Mouse (Mus musculus): ENCODE data around the gene Macc1.
"Not testable (repeated sequence)": the region's sequence is repeated elsewhere in the genome, so short reads cannot be mapped to it uniquely, and the experiment has no call there.

The Macc1 gene

DNA sequence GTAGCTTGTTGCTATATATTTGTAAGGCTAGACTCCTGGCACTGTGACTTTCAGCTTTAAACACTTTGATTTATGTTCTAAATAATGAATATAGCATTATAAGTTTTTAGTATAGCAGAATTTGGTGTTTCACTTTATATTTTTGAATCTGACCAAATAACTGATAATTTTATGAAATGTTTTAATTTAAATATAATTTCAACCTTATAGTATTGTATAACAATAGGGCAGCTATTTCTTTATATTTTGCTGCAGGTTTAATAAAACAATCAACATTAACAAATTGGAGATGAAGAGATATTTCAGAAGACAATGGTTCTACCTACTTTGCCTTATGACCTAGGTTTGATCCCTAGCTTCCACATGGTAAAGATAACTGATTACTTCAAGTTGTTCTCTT is at the start of gene Macc1:
TSS of gene Macc1 (plus strand) at position 301 of the 400 bp plus-strand sequence.
- DNase-seq (ENCODE audit: low spot score): no peak

DNA sequence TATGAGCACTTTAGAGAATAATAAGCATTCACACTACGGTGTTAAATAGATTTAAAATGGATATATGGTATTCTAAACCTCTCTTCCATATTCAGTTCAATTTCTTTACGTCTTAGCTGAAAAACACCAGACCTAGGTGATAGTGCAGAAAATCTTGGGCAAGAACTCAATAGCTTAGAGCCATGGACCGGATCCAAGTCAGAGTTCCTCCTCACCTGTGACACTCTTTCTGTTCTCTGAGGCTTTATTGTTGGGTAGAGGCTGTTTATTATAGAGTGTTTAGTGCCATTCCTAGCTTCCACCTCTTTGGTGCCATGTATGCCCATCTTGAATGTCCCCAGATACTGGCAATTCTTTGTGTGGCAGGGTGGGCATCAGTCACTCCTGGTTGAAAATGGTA is 49.6 kb upstream of the Macc1 start:
- DNase-seq (ENCODE audit: low spot score): no peak

DNA sequence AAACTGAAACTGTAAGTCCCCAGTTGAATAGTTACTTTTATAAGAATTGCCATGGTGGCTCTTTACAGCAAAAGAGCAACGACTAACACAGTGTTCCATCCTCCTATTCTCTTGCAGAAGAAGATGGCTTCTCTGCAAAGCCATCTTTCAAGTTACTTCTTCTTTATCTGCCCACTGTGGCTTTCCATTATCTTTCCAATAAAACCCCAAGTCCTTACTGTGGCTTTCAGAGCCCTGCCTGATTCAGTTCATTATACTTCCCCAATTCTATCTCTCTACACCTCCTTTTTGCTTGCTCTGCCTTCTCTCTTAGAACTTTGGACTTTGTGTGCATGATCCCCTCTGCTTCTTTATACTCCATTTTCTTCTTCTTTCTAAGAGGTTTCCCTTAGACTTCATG is 45.3 kb upstream of the Macc1 start:
- no peak for DNase-seq (ENCODE audit: low spot score)

DNA sequence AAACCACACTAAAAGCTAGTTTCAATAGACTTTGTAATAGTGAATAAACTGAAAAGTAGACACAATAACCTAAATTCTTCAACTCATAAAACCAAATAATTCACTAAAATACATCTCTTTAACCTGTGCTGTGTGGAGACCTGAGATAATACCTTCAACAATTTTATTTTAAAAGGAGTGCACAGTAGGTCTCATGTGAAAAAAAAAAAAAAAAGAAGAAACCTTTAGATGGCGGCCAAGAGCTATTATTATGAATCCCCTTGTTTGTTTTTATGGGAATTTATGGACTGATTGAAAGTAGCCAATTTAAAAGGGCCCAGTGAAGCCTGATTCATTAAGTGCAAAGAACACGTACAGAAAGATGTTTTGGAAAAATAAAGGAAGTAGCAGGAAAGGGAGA is 44.0 kb upstream of the Macc1 start:
- DNase-seq (ENCODE audit: low spot score): no peak

DNA sequence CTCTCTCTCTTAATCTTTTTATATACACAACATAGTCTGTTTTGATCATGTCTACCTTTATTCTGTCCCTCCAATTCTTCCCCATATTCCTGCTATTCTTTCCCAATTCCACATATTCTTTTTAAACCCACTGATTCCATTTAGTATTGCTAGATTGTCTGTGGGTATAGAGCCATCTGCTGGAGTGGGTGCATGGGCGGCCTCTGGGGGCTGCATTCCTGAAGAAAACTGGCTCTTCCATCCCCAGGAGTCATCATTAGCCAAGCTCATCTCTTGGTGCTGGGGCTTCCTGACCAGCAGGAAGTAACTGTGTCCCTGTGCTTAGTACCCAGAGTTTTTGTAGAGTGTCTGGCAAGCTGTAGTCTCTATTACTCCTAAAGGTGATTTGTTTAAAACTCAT is 42.1 kb upstream of the Macc1 start:
- no peak for DNase-seq (ENCODE audit: low spot score)

DNA sequence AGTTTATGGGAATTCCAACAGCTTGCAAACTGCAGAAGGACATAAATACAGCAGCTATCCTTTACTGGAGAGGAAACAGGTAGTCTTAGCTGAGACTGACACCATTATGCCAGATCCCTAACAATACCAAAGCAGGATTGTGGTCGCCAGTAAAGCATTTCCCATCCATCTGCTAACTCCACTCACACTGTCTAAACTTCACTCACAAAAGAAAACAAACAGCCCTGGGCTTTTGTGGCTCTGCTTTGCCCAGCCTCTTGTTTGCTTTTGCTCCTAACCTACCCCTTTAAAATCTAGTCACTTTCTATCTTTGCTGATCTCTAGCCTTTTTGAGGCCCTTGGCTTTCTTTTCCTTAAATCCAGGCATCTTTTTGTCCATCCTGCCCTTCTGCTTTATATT is 40.5 kb upstream of the Macc1 start:
- DNase-seq (ENCODE audit: low spot score): no peak

DNA sequence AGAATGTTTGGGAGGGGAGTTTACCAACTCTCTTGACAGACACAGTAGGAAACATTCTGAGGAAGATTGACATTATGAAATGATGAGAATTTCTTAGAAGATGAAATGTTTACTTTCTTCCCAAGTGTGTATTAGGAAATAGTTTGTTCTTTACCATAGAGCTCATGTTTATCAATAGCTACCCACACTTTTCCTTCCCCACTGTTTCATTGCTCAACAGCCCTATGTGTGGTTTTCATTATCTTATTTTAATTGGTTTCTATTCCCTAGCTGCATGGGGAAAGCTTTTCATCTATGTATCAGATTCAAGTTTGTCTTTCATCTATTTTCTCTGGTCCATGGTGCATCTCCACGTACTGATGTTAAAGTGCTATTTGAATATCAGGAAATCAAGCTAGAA is 37.8 kb upstream of the Macc1 start:
- no peak for DNase-seq (ENCODE audit: low spot score)

DNA sequence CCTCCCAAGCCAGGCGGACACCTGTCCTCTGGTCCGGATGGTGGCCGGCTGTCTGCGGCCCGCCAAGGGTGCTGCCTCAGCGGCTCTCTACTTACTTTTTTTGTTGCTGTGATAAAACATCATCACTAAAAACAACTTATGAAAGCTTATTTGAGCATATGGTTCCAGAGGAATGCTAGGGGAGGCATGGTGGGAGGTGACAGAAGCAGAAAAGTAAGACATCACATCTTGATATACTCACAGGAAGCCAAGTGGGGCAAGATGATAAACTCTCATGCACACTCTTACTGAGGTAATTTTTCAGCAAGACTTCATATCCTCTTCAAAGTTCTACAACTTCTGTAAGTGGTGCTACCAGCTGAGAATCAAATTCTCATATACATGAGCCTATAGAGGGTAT is 22.5 kb upstream of the Macc1 start:
- DNase-seq (ENCODE audit: low spot score): no peak

DNA sequence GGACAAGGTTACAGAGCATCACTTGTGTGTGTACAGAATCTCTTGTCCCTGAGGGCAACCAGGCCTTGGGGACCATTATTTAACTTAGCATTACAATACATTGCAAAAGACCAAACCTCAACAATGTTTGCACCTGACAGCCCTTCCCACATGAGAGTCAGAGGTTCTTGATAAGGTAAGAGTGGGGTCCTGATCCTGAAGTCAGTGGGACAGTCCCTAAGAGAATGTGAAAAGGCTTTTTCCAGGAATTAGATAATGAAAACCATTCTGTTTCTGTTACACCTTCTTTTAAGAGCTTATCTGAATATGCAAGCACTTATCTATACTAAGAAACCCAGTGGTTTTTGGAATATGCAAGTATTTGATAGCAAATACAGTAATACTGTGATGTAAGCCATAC is 10.5 kb upstream of the Macc1 start:
- DNase-seq (ENCODE audit: low spot score): no peak

DNA sequence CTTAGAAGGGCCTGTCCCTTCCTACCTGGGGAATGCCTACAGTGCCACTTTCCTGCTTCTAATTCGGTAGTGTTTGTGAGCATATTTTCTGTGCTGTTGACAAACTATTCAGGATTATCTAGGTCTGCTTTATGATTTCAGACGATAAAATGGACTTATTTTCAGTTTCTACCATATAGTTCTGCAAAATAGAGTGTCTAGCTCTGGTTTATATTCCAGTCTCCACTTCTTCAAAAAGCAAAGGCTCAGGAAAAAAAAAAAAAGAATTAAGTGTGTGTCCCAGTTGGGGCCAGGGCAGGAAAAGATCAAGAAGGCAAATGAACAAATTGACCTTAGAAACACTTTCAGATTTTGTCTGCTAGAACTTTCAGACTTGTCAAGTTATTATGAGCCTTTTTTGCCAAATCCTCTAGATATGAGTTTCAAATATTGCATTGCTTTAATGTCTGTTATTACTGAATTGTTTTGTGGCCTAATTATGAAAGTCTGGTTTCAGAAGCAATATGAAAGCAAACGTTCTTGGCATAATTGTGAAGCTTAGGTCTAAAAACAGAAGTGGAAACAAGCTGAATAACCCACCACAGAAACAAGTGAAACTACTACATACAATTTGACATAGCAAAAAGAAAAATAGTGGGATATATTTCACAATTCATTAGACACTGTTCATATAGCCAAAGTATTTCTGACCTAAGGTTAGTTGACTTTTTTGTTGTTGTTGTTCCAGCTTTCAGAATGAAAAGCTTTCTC is 881 bp upstream of the Macc1 start:
- no peak for DNase-seq (ENCODE audit: low spot score)

DNA sequence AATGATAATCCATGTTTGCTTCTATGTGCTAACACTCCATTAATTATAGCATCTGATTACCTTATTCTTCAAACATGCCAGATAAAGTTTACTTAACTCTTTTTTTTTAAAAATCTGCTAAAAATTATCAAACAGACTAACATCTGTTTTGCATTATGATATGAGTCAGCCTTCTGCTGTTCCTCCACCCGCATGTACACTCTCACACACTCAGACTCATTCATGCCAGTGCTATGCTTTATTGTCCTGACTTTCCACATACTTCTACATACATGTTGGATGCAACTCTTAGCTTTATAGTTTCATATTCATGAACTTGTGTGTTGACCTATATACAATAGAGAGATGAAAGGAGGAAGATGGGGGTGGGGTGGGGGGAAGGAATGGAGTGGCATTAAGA is 4.7 kb downstream of the Macc1 start:
- no peak for DNase-seq (ENCODE audit: low spot score)

DNA sequence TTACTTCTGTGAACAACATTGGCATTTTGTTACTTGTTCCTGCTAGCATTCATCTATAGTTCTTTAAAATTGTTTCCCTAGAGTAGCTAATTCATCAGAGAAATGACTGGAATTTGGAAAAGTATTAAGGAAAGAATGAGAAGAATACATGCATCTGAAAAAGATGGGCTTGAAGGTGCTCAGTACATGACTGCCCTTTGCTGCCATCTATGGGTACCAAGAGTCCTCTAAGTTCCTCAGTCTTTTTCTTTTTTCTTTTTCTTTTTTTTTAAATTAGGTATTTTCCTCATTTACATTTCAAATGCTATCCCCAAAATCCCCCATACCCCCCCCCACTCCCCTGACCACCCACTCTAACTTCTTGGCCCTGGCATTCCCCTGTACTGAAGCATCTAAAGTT is 11.3 kb downstream of the Macc1 start:
- DNase-seq (ENCODE audit: low spot score): no peak

DNA sequence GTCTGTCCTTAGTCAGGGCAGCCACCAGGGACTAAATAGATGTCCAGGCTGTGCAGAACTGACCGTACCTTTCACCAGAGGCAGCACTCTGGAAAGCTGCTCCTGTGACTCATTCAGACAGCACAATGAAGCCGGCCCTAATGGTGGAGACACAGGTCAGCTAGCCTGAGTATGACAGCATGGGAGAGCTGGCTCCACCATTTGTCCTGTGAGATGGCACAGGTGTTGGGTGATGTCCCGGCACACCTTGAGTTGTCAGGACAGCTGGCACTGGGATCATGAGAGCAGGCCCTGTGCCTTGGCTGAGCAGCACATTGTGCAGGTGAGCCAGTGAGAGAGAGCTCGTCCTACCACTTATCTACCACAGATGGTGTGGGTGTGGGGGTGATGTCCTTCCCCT is 16.6 kb downstream of the Macc1 start:
- DNase-seq (ENCODE audit: low spot score): no peak

DNA sequence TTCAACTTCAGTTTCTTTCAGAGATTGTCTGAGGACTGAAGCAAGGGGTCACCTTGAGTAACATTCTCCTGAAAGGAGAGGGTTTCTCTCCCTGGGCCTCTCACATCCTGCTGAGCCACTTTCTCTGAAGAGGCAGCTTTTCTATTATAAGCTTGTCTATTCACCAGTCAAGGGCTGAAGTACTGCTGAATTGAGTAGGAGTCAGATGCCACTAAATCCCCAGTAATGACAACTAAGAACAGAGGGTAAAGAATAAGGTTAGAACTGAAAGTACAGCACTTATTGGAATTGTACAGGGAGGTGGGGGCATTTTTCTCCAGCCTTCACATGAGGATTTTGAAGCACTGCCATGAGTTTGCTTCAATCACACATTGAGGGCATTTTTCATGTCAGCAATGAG is 19.3 kb downstream of the Macc1 start:
- no peak for DNase-seq (ENCODE audit: low spot score)

DNA sequence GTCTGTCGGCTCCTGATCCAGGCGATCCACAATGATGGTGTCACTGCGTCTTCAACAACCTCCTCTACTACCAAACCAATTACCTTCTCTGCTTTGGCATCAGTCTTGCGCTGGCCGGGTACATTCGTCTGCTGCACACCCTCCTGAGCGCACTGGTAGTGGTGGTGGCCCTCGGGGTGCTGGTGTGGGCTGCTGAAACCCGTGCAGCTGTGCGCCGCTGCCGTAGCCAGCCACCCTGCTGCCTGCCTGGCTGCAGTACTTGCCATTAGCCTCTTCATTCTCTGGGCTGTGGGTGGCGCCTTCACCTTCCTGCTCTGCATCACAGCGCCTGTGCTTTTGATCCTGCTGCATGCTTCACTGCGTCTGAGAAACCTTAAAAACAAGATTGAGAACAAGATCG is 38.5 kb downstream of the Macc1 start:
- not testable (repeated sequence) for DNase-seq (ENCODE audit: low spot score)

DNA sequence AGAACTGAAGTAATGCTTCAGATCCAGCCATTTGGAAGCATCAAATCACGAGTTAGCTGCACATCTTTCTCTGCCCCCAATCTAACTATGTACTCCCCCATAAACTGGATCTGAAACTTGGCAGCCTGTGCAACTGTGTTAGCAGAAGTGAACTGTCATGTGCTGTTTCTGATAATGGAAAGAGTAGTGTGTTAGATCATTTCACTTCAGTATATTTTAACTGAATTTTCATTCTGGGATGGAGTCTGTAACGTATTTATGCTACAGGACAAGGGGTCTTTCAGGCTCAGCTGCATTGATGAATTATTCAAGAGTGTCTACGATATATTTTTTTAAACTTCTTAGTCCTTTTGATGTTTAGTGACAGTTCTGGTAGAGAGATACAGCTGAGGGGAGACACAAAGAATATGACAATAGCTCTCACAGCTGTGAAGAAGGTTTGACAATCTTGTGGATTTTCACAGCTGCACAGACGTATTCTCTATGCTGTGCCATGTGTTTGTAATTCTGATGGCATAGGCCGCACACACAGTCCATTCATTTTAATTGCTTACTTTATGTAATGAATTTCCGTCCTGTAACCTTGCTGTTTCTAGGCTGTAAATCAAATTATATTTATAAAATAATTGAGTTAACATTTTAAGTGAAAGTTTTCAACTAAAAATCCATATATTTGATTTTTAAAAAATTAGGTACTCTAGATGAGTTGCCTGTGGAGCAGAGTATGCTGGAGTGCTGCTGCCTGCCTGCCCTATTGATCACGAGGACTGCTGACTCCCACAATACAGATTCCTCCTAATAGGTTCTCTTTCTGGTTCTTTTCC is 43.6 kb downstream of the Macc1 start:
- DNase-seq (ENCODE audit: low spot score): no peak

DNA sequence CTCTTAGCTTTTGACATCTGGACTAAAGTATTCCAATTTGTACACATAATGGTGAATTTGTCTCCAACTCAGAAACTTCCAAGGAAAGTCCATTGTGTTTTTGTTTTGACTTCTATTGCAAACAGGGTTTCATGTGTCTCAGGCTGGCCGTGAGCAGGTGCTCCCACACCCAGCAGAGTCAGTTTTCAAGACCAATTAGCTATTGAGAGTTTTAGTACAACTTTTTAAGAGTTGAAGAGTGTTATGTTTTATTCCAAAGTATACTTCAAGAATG is 44.1 kb downstream of the Macc1 start:
- DNase-seq (ENCODE audit: low spot score): no peak

DNA sequence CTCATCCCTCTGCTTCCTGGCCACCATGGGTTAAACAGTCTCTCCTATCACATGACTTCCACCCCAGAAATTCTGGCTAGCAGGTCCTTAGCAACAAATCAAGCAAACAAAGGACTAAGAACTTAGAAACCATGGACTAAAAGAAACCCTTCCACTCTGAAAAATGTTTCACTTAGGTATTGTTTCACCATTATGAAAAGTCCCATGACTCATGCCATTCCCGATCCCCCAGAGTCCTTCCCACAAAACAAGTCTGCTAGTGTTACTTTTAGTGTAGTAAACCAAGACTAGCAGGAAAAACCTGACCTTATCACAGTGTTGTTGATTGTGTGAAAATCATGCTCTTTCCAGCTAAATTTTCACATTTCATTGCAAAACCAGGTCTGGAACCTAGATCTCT is 51.0 kb downstream of the Macc1 start:
- DNase-seq (ENCODE audit: low spot score): no peak

DNA sequence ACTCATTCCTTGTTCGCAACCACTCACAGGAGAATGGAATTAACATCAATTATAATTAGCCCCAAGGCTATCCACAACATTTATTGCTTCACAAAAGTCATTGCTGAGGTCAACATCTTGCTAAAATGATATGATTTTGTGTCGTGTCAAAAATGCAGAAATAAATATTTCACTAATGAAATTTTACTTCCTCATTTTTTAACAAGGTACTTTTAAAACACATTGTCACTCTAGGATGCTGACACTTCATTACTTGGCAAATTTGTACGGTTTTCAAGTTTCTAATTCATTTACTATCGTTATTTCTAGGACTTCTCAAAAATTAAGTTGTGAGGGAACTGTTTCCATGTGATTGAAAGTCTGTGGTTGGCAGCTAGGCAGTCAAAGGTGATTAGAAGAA is 55.8 kb downstream of the Macc1 start:
- DNase-seq (ENCODE audit: low spot score): no peak

DNA sequence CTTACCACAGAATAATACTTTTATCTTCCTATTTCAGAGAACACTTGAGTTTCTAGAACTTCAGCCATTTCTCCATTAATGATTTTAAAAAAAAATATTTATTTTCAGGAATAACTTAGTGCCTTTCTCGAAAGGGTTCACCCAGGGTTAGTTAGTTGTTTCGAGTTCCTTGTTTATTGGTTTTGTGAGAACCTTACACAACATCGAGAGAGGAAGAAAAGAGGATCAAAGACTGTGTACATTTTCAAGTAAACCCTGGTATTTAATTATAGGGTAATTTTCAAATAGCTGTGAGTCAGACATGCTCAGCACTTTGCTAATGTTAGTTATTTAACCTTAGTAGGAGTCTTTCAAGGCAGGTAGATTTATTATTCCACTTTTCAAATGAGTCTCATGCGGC is 58.3 kb downstream of the Macc1 start:
- DNase-seq (ENCODE audit: low spot score): no peak

DNA sequence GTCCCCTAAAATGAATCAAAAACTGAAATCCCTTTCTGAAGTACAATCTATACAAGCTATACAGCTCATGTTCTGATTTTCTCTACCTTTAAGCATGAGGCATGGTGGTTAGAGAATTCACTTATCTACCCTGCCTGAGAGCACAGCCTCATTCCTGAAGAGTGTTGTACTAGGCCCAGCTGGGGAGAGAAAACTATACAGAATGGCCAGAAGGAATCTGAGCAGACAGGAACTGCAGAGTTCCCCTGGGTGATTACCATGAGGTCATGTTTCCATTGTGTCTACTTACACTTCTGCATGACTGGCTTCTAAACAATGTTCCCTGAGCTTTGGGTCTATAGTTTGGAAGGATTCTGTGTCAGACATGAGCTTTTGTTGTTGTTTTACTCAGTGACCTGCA is 62.8 kb downstream of the Macc1 start:
- no peak for DNase-seq (ENCODE audit: low spot score)

DNA sequence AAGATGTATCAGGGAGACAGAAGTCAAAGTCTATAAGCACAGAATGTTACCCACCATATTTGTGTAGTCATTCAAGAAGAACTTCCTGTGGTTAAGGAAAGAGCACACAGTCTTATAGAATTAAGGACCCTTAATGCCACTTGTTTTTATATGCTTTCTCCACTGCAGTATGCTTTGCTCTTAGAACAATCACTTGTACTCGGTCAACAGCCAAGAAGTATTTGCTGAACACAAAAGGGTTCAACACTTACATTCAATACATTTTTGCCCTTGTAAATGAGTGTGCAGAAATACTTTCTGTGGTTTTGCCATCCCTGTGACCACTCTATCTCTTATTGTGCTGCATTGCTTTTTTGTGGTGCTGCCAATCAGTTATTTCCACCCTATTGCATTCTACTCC is 67.8 kb downstream of the Macc1 start:
- no peak for DNase-seq (ENCODE audit: low spot score)

DNA sequence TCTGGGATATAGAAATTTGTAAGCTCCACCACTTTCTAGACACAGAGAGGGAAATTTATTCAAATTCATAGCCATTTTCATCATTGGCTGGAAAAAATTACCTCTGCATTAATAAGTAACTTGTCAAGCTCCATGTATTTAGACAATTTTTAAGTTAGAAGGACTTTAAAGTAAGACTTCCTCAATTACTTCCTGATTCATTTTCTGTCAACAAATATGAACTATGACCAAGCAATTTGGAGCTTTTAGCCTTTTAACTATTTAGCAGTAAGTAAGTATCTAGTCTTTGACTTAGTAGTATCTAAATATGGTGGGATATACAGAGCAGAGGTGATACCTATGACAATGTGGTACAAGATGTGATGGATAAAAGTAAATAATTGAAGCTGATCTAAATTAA is 72.2 kb downstream of the Macc1 start:
- DNase-seq (ENCODE audit: low spot score): no peak

DNA sequence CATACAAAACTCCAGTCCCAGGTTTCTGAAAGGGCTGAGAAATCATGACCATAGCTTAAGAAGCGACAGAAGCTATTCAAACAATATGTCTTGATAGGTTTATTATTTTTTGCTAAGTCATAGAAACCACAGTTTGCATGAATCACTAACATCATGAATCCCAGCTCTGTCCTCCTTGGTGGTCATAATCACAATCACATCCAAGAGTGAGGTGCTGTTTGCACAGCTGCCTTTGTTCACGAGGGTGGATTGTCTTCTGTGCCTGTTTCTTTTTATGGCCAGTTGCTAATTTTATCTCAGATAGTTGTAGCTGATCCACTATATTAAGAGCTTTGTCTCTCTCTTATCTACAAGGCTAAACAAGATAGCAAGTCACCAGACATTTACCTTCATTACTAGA is 72.6 kb downstream of the Macc1 start:
- DNase-seq (ENCODE audit: low spot score): no peak

Measured in ovary, postnatal 10 days (tissue).